Mouse (Mus musculus): ENCODE measurements around the gene Zfp28.

Gene Zfp28

GRCm38 (mm10) chr7:6397996-6398975 lies 15.2 kb downstream of the Zfp28 start, which contains the start of gene Smim17:
Gene Smim17 (plus strand): TSS chr7:6398715.
- DNase-seq (ENCODE audit: low spot score in 2 of 2): peak in 1 of 2 experiments; percentile 12

- DNase-seq (ENCODE audit: low spot score in 2 of 2): peak; percentile 39 to 63
These were observed 26.9 kb downstream of the Zfp28 start, which contains the start of gene Gm20715 for GRCm38 (mm10) chr7:6410043-6410442. Gene Gm20715 (plus strand): TSS chr7:6410277.

- no peak for DNase-seq (ENCODE audit: low spot score in 2 of 2)
These were observed 31.7 kb downstream of the Zfp28 start for GRCm38 (mm10) chr7:6414626-6415441.

- no peak for DNase-seq (ENCODE audit: low spot score in 2 of 2)
These were observed 32.3 kb downstream of the Zfp28 start for GRCm38 (mm10) chr7:6415442-6415787.

- DNase-seq (ENCODE audit: low spot score in 2 of 2): no peak
These were observed 36.8 kb downstream of the Zfp28 start for GRCm38 (mm10) chr7:6419894-6420293.

- DNase-seq (ENCODE audit: low spot score in 2 of 2): no peak
These were observed 46.3 kb downstream of the Zfp28 start for GRCm38 (mm10) chr7:6429381-6429780.

GRCm38 (mm10) chr7:6430342-6430741 lies 47.2 kb downstream of the Zfp28 start:
- DNase-seq (ENCODE audit: low spot score in 2 of 2): peak in 1 of 2 experiments; percentile 4

GRCm38 (mm10) chr7:6438388-6438787 lies 55.3 kb downstream of the Zfp28 start, which contains the start of gene Olfr1344:
Gene Olfr1344 (plus strand): TSS chr7:6438688.
- no peak for DNase-seq (ENCODE audit: low spot score in 2 of 2)

GRCm38 (mm10) chr7:6441173-6441572 lies 58.1 kb downstream of the Zfp28 start:
- no peak for DNase-seq (ENCODE audit: low spot score in 2 of 2)

Data from spleen, postnatal 14 days (tissue).